Mouse (Mus musculus) heart, adult 2 months (tissue): Measurements from ENCODE around the gene Tmub1. TPM values are rescaled to one million over a fixed set of nuclear protein-coding genes. Genes with fewer than 3 reads are reported as not detected.

Experiments used
- DNase-seq, 2 experiments: peaks; one replicate each; pipeline ENCODE4 v3.0.0; 2021
- H3K27ac ChIP-seq: fragments of 200-600 bp; 2 replicates; pipeline ENCODE4 v1.8.1; 2022
- H3K27me3 ChIP-seq: fragments of 200-500 bp; 2 replicates; pipeline ENCODE4 v1.6.1; 2012; ENCODE audit warnings: mild to moderate bottlenecking, low read length, inconsistent platforms, mixed read lengths; ENCODE audit not compliant: control insufficient read depth, insufficient read depth
- H3K36me3 ChIP-seq: fragments of 200-500 bp; 2 replicates; pipeline ENCODE4 v1.6.1; 2012; ENCODE audit warnings: low read length, inconsistent platforms; ENCODE audit not compliant: control insufficient read depth, insufficient read depth
- H3K4me1 ChIP-seq: fragments of 200-500 bp; 2 replicates; pipeline ENCODE4 v1.6.1; 2011; ENCODE audit warnings: low read length; ENCODE audit not compliant: control insufficient read depth, insufficient read depth
- H3K4me3 ChIP-seq: fragments of 200-600 bp; 2 replicates; pipeline ENCODE4 v1.8.1; 2022
- H3K79me2 ChIP-seq: fragments of 200-500 bp; replicated peaks from 2 replicates; pipeline ENCODE4 v1.6.1; 2012; ENCODE audit warnings: mild to moderate bottlenecking, inconsistent platforms, low read length, moderate library complexity, mixed read lengths; ENCODE audit not compliant: control insufficient read depth, insufficient read depth
- H3K9ac ChIP-seq: fragments of 200-500 bp; 2 replicates; pipeline ENCODE4 v1.6.1; 2012; ENCODE audit warnings: low read depth, mild to moderate bottlenecking, control low read depth, inconsistent platforms, low read length, mixed read lengths
- CTCF ChIP-seq: fragments of 200-600 bp; IDR thresholded peaks from 2 replicates; pipeline ENCODE4 v1.8.1; 2022; ENCODE audit warnings: antibody characterized with exemption, mild to moderate bottlenecking, moderate library complexity
- EP300 ChIP-seq: fragments of 200-500 bp; IDR thresholded peaks from 2 replicates; pipeline ENCODE4 v1.6.1; 2011; ENCODE audit warnings: low read depth, low read length, control low read depth; ENCODE audit not compliant: insufficient read depth
- POLR2A ChIP-seq: fragments of 200-500 bp; IDR thresholded peaks from 2 replicates; pipeline ENCODE4 v1.6.1; 2011; ENCODE audit warnings: mild to moderate bottlenecking, low read depth, low read length, control low read depth; ENCODE audit not compliant: insufficient read depth
- WGBS: fragments of 180-500 bp; shearing (Covaris S2); methylation state at CpG from one replicate; pipeline ENCODE4 v1.1.7; 2018; 5-methylcytosine and 5-hydroxymethylcytosine counted together
- intact Hi-C: fragments of 180-260 bp; cut with DNase I; formaldehyde crosslinking; loops from one replicate; pipeline ENCODE4 v1.15.1; 2025
- polyA plus RNA-seq: library from polyadenylated mRNA; depleted of rRNA; stranded (reverse); fragments of >200 nt; gene quantifications from 2 replicates; pipeline ENCODE4 v1.2.3, GENCODE M21; 2012
- total RNA-seq, 2 experiments: library from RNA; stranded (reverse); gene quantifications; 2 replicates each; pipeline ENCODE4 v1.2.3; 2021

Tmub1 gene
- total and polyA plus RNA-seq, 3 experiments, result 10.4 to 34.0 (median 13.9) TPM

DNA sequence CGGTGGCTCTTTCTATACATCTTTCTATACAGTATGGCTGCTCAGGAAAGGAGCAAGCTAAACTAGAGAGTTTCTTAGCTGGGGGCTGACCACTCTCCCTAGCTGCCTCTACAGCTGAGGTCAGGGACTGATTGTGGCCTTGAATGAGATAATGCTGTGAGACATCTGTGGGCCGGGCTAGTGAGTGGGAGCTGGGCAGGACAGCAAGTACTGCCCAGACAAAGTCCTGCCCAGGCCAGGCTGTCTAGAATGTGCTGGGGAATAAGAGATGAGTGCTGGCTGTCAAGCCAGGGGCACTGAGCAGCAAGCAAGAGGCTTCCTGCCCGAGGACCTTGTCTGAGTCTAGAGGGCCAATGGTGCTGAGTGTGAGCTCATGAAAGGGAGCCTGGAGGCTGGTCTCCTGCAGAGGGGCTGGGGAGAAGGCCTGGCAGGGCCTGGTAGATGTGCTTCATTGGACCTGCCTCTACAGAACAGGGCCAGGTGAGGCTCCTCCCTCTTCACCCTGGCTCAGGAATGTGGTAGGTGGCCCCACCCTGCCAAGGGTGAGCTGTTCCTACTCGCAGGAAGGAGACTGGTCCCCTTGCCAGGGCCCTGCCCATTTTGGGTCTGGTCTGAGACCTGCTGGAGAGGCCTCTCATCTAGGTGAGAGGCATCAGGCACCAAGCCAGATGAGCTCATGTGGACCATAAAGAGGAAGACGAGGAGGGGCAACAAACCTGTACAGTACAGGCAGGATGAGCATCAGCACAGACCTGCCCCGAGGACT, 28.0 kb upstream of the Tmub1 start:
- TF ChIP-seq CTCF (no peak), POLR2A (no peak), EP300 (no peak)
- Histone ChIP-seq H3K27ac (no peak overlapping the region), H3K79me2 (peaks cover 4% of the 10 kb centered on the region), H3K9ac (no peak overlapping the region), H3K27me3 (no peaks in the 10 kb centered on the region), H3K4me1 (peaks cover 8% of the 10 kb centered on the region), H3K4me3 (peak overlapping the region; percentile 53), H3K36me3 (no peaks in the 10 kb centered on the region)
- WGBS, result 54% methylated on average over 6 of the region's 6 CpGs
- intact Hi-C loops, result no loop called here
- DNase-seq, result peak in 1 of 2 experiments; percentile 49

DNA sequence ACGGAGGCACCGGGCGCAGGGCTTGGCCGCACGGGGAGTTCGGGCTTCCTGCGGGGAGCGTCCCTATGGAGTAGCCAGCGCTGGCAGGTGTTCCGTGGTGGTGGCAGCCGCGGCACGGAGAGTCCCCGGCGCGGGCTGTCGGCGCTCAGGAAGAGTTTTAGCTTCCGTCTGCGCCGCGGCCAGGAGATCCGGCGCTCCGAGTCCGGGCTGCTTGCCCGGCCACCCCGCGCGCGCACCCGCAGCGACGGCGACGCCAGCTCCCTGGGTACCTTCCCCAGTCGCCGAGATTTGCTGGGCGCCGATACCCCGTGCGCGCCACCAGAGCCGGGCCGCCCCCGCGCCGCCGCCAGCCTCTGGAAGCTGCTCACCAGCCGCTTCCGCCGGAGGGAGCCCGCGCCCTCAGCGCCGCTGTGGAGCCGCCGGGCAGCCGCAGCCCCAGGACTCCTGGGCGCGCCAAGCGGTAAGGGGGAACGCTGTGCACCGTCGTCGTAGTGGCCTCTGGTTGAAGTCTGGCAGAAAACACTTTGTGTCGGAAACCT, 27.1 kb upstream of the Tmub1 start:
- Histone ChIP-seq H3K79me2 (peaks cover 4% of the 10 kb centered on the region), H3K36me3 (no peaks in the 10 kb centered on the region), H3K27ac (peak overlapping the region; percentile 48), H3K9ac (peak overlapping the region; percentile 71), H3K27me3 (no peaks in the 10 kb centered on the region), H3K4me1 (peaks cover 8% of the 10 kb centered on the region), H3K4me3 (peak overlapping the region; percentile 53)
- WGBS, result 11% methylated on average over 66 of the region's 67 CpGs
- DNase-seq, result peak; percentile 66 to 71
- TF ChIP-seq POLR2A (no peak), CTCF (peak; percentile 60), EP300 (no peak)
- intact Hi-C loops, result loop anchor here (5.0 kb wide), 1 partner anchor 307 kb away; no protein-coding TSS in a partner anchor

DNA sequence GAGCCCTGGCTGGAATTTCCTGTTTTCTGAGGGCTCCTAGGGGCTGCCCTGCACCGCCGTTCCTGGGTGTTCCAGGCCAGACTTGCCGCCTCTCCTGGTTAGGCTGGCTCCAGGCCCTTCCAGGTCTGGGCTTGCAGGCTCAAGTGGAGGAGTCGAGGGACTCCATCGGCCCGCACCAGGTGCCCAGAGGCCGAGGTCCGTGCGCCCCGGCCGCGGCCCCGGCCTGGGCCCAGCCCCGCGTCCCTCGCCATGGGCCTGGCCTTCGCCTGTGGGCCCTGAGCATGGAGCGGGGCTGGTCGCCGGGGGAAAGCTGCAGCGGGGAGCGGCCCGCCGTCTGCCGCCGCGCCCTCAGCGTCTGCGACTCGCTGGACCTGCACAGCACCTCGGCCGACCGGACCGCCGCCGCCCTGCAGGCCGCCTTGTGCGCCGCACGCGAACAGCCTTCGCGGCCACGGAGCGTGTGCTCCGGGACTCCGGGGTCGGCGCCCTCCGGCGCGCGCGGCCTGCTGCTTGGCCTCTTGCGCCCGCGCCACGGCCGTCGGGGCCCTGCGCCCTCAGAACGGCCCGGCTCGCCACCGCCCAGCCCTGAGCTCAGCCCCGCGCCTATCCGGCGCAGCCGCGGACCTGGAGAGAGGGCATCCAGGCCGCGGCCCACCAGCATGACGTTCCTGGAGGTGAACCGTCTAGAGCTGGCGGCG, 26.5 kb upstream of the Tmub1 start:
- H3K27ac ChIP-seq, result peak overlapping the region; percentile 48
- no peaks in the 10 kb centered on the region for H3K27me3 ChIP-seq
- intact Hi-C loops, result loop anchor here (5.0 kb wide), 1 partner anchor 307 kb away; no protein-coding TSS in a partner anchor
- peak overlapping the region; percentile 53 for H3K4me3 ChIP-seq
- H3K36me3 ChIP-seq, result no peaks in the 10 kb centered on the region
- WGBS, result 23% methylated on average over 65 of the region's 77 CpGs
- peaks cover 8% of the 10 kb centered on the region for H3K4me1 ChIP-seq
- TF ChIP-seq CTCF (peak; percentile 21; the same call in 1 of the 2 replicates), EP300 (no peak), POLR2A (no peak)
- peak overlapping the region; percentile 71 for H3K9ac ChIP-seq
- peak; percentile 21 to 63 for DNase-seq
- peaks cover 4% of the 10 kb centered on the region for H3K79me2 ChIP-seq

DNA sequence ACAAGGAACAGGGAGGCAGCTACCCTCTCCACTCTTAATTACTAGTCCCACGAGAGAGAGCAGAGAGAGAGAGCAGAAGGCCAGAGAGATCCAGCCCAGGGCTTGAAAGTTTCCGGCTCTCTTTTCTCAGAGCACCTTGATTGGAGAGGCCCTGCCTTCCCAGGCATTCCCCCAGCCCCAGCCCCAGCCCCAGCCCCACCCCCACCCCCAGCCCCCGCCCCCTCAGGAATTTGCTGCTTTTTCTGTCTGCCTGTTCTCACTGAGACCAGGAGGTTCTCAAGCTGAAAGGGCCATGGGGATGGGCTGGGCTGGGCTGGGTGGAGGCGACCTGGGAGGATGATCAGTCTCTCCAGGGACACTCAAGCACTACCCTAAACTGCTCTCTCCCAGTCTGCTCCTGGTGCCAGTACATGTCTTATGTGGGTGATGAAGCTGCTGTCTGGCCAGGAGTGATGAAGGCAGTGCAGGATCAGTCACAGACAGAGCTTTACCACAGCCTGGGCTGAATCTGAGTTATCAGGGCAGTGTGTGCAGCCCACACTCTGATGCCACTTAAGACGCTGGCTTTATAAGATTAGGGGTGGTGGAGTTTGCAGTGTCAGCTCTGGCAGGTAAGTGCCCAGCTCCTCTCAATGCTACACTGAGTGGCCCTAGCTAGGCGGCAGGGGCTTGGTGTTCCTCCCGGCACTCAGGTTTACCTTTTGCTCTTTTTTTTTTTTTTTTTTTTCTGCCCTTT, 25.4 kb upstream of the Tmub1 start:
- Histone ChIP-seq H3K36me3 (no peaks in the 10 kb centered on the region), H3K27me3 (no peaks in the 10 kb centered on the region), H3K79me2 (peaks cover 4% of the 10 kb centered on the region), H3K4me1 (peaks cover 8% of the 10 kb centered on the region), H3K9ac (no peak overlapping the region), H3K4me3 (no peak overlapping the region), H3K27ac (no peak overlapping the region)
- no peak for TF ChIP-seq POLR2A
- no peak for TF ChIP-seq EP300
- TF ChIP-seq CTCF, result no peak
- 78% methylated on average over 7 of the region's 7 CpGs for WGBS
- no peak for DNase-seq
- intact Hi-C loops, result loop anchor here (5.0 kb wide), 1 partner anchor 306 kb away; no protein-coding TSS in a partner anchor

- H3K9ac ChIP-seq, result no peak overlapping the region
- no peak overlapping the region for H3K27ac ChIP-seq
- no peaks in the 10 kb centered on the region for H3K27me3 ChIP-seq
- H3K4me1 ChIP-seq, result peaks cover 3% of the 10 kb centered on the region
- WGBS, result 13% methylated on average over 5 of the region's 5 CpGs
- peak; percentile 77 to 80 for DNase-seq
- intact Hi-C loops, result loop anchor here (1.0 to 5.0 kb wide), 5 partner anchors 16 to 303 kb away; no protein-coding TSS in a partner anchor
- no peak overlapping the region for H3K4me3 ChIP-seq
- no peak for TF ChIP-seq POLR2A
- peak; percentile 90 for TF ChIP-seq EP300
- no peak; the same call in none of the 2 replicates for TF ChIP-seq CTCF
- H3K79me2 ChIP-seq, result peaks cover 4% of the 10 kb centered on the region
- H3K36me3 ChIP-seq, result no peaks in the 10 kb centered on the region
Measured at GRCm38 (mm10) chr5:24470600-24470999, 22.9 kb upstream of the Tmub1 start.
